Mouse (Mus musculus) embryonic facial prominence, embryonic 12.5 days (tissue): ENCODE measurements around the gene Gm15080. TPM values are rescaled to one million over a fixed set of nuclear protein-coding genes. Genes with fewer than 3 reads are reported as not detected.
"Not testable (repeated sequence)": the region's sequence is repeated elsewhere in the genome, so short reads cannot be mapped to it uniquely, and the experiment has no call there.

Experiments
- ATAC-seq: fragments of 200-750 bp; cut with Nextera tagmentation; 2 replicates; pipeline ENCODE4 v1.8.0; 2017; ENCODE audit not compliant: insufficient number of reproducible peaks, insufficient read depth, low FRiP score, low TSS enrichment
- H3K27ac ChIP-seq: fragments of 300-500 bp; sonication (generic); 2 replicates; pipeline ENCODE4 v1.5.1; 2016; ENCODE audit warnings: mild to moderate bottlenecking
- H3K27me3 ChIP-seq: fragments of 300-500 bp; sonication (generic); 2 replicates; pipeline ENCODE4 v1.6.1; 2016; ENCODE audit warnings: mild to moderate bottlenecking, moderate library complexity
- H3K36me3 ChIP-seq: fragments of 300-500 bp; sonication (generic); 2 replicates; pipeline ENCODE4 v1.6.1; 2016; ENCODE audit warnings: mild to moderate bottlenecking
- H3K4me1 ChIP-seq: fragments of 300-500 bp; sonication (generic); 2 replicates; pipeline ENCODE4 v1.6.1; 2016
- H3K4me2 ChIP-seq: fragments of 300-500 bp; sonication (generic); replicated peaks from 2 replicates; pipeline ENCODE4 v1.6.1; 2016; ENCODE audit warnings: mild to moderate bottlenecking, moderate library complexity
- H3K4me3 ChIP-seq: fragments of 300-500 bp; sonication (generic); 2 replicates; pipeline ENCODE4 v1.5.1; 2016; ENCODE audit warnings: mild to moderate bottlenecking
- H3K9ac ChIP-seq: fragments of 300-500 bp; sonication (generic); 2 replicates; pipeline ENCODE4 v1.6.1; 2016; ENCODE audit warnings: mild to moderate bottlenecking, moderate library complexity
- H3K9me3 ChIP-seq: fragments of 300-500 bp; sonication (generic); 2 replicates; pipeline ENCODE4 v1.6.1; 2016; ENCODE audit warnings: mild to moderate bottlenecking, moderate library complexity
- WGBS: fragments of 180-500 bp; shearing (Covaris S2); methylation state at CpG from one replicate; pipeline ENCODE4 v1.1.7; 2016; 5-methylcytosine and 5-hydroxymethylcytosine counted together
- polyA plus RNA-seq: library from polyadenylated mRNA; unstranded; fragments of >200 nt; fragmentation: Nextera tagmentation; extraction: Ambion mirVana; gene quantifications from 2 replicates; pipeline ENCODE4 v1.2.1, GENCODE M21; 2016

Gm15080 gene
- not detected in 2 replicates for polyA plus RNA-seq

DNA sequence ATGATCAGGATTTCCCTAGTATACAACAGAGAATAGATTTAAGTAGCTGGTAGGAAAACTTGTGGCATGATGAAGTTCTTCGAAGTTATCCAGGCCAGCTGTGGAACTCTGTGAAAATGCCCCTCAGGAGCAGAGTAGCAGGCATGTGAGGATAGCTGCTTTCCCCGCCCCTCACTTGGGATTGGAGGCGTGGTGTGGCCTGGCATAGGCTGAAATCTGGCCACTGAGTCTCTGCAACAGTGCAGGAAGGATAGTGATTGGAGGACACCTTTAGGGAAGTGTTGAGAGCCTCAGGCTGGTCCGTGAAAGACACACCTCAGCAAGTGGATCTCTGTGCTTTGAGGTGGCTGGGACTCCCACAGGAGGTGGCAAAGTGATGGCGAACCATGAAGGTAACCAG, at the start of gene Gm15080:
Gm15080 (plus strand) TSS at position 301 of the 400 bp plus-strand sequence.
- not testable (repeated sequence) for H3K4me3 ChIP-seq, H3K4me2 ChIP-seq, ATAC-seq, H3K4me1 ChIP-seq, H3K36me3 ChIP-seq, H3K27ac ChIP-seq, H3K27me3 ChIP-seq, H3K9ac ChIP-seq, H3K9me3 ChIP-seq
- 100% methylated on average over 1 of the region's 5 CpGs for WGBS

Other genes with a start within 250 kb of the Gm15080 start
- gene Gm15128, start 227.0 kb upstream of the Gm15080 start, polyA plus RNA-seq, result not detected in 2 replicates
- gene Gm15107, start 187.7 kb downstream of the Gm15080 start, polyA plus RNA-seq, result not detected in 2 replicates